13 mouse cellular contexts compared by ENCODE assay signal in genomic region chr7:109848867-109849733, GRCm38 (mm10). TPM values are rescaled to one million over a fixed set of nuclear protein-coding genes. Genes with fewer than 3 reads are reported as not detected.
DNase-seq lines count a peak whose midpoint lies in the region; ATAC-seq lines count a peak whose summit lies in the region.
"Had no signal": no experiment of that assay in that cellular context is flagged by ENCODE, and none has a peak within 500 bp of the region (broad histone marks: within the 10 kb centered on the region; RNA-seq: fewer than 3 reads in every experiment).

No protein-coding gene starts in this region.

- H3K36me3 ChIP-seq in heart, embryonic 16.5 days (ENCODE audit: control insufficient read depth, insufficient read depth) = 0 out of 2 replicates have a peak, but pooled peaks cover 3% of the 10 kb centered on the region
- H3K36me3 ChIP-seq in forebrain, embryonic 12.5 days (replicated peaks) = no peaks in the 10 kb centered on the region
- H3K36me3 ChIP-seq in hindbrain, embryonic 12.5 days = no peaks in the 10 kb centered on the region
- H3K36me3 ChIP-seq in midbrain, embryonic 15.5 days (replicated peaks) = no peaks in the 10 kb centered on the region
- H3K36me3 ChIP-seq: limb, embryonic 12.5 days had no signal

- no peak overlapping the region for H3K4me3 ChIP-seq in heart, embryonic 16.5 days (ENCODE audit: low read length)
- H3K4me3 ChIP-seq in forebrain, embryonic 12.5 days (replicated peaks) = no peak overlapping the region
- H3K4me3 ChIP-seq in hindbrain, embryonic 12.5 days = no peak overlapping the region
- H3K4me3 ChIP-seq in midbrain, embryonic 15.5 days = no peak overlapping the region
- H3K4me3 ChIP-seq: limb, embryonic 12.5 days had no signal

- H3K27ac ChIP-seq in heart, embryonic 16.5 days (ENCODE audit: low read length) = peak overlapping the region; percentile 5
- no peak overlapping the region for H3K27ac ChIP-seq in forebrain, embryonic 12.5 days
- H3K27ac ChIP-seq in hindbrain, embryonic 12.5 days = 0 out of 2 replicates have a peak overlapping the region, but pooled peaks have one; percentile 14
- H3K27ac ChIP-seq in midbrain, embryonic 15.5 days = no peak overlapping the region
- H3K27ac ChIP-seq: kidney, postnatal 0 days; limb, embryonic 12.5 days had no signal

- peak overlapping the region; percentile 5; the same call in 1 of the 2 replicates for H3K4me2 ChIP-seq in heart, embryonic 16.5 days (ENCODE audit: low read depth, low read length)
- H3K4me2 ChIP-seq in forebrain, embryonic 12.5 days = no peak overlapping the region; the same call in 1 of the 2 replicates
- no peak overlapping the region for H3K4me2 ChIP-seq in hindbrain, embryonic 12.5 days (replicated peaks)
- H3K4me2 ChIP-seq in midbrain, embryonic 15.5 days = no peak overlapping the region
- H3K4me2 ChIP-seq: limb, embryonic 12.5 days had no signal

- H3K27me3 ChIP-seq in heart, embryonic 16.5 days (ENCODE audit: control insufficient read depth, insufficient read depth, low read length) = no peaks in the 10 kb centered on the region
- H3K27me3 ChIP-seq in forebrain, embryonic 12.5 days = peaks cover 25% of the 10 kb centered on the region
- no peaks in the 10 kb centered on the region for H3K27me3 ChIP-seq in hindbrain, embryonic 12.5 days
- H3K27me3 ChIP-seq in midbrain, embryonic 15.5 days (replicated peaks) = no peaks in the 10 kb centered on the region

- ATAC-seq in heart, embryonic 16.5 days (replicated peaks; ENCODE audit: extremely low read depth, insufficient read depth, low FRiP score) = peak; percentile 69
- peak; percentile 41; the same call in 1 of the 2 replicates for ATAC-seq in forebrain, embryonic 12.5 days (ENCODE audit: low FRiP score)
- peak; percentile 80 for ATAC-seq in hindbrain, embryonic 12.5 days (ENCODE audit: low FRiP score)
- peak; percentile 78 for ATAC-seq in midbrain, embryonic 15.5 days (replicated peaks)
- ATAC-seq: inflammation-experienced regulatory T-cells, adult 6 months had no signal

- H3K9ac ChIP-seq in heart, embryonic 16.5 days (ENCODE audit: low read length) = peak overlapping the region; percentile 17
- H3K9ac ChIP-seq in forebrain, embryonic 12.5 days = no peak overlapping the region
- H3K9ac ChIP-seq in hindbrain, embryonic 12.5 days = no peak overlapping the region
- no peak overlapping the region for H3K9ac ChIP-seq in midbrain, embryonic 15.5 days
- H3K9ac ChIP-seq: limb, embryonic 12.5 days had no signal

- intact Hi-C loops in heart, postnatal 36 days (cut with DNase I) = no loop called here

- H3K4me1 ChIP-seq in heart, embryonic 16.5 days (ENCODE audit: control insufficient read depth, insufficient read depth, low read length) = peaks cover 29% of the 10 kb centered on the region
- H3K4me1 ChIP-seq in forebrain, embryonic 12.5 days = peaks cover 24% of the 10 kb centered on the region
- H3K4me1 ChIP-seq in hindbrain, embryonic 12.5 days = peaks cover 24% of the 10 kb centered on the region
- peaks cover 17% of the 10 kb centered on the region for H3K4me1 ChIP-seq in midbrain, embryonic 15.5 days

- no peaks in the 10 kb centered on the region for H3K9me3 ChIP-seq in heart, embryonic 16.5 days (replicated peaks; ENCODE audit: control insufficient read depth, low read length)
- no peaks in the 10 kb centered on the region for H3K9me3 ChIP-seq in forebrain, embryonic 12.5 days
- H3K9me3 ChIP-seq in hindbrain, embryonic 12.5 days (replicated peaks) = no peaks in the 10 kb centered on the region
- no peaks in the 10 kb centered on the region for H3K9me3 ChIP-seq in midbrain, embryonic 15.5 days
- H3K9me3 ChIP-seq: limb, embryonic 12.5 days had no signal

- DNase-seq in heart, postnatal 36 days = no peak
- no peak for DNase-seq in cerebellum, adult 9-10 months
- DNase-seq in layer of hippocampus, adult 8-10 months (ENCODE audit: low spot score in 2 of 2) = no peak
- DNase-seq: adrenal gland, adult 2 months; cerebellum, postnatal 25 days; gastrocnemius, postnatal 10 days had no signal

- WGBS in heart, embryonic 16.5 days = 32% methylated on average over 11 of the region's 11 CpGs
- 30% methylated on average over 11 of the region's 11 CpGs for WGBS in forebrain, embryonic 12.5 days
- 30% methylated on average over 11 of the region's 11 CpGs for WGBS in hindbrain, embryonic 12.5 days
- WGBS in midbrain, embryonic 15.5 days = 25% methylated on average over 11 of the region's 11 CpGs

RNA-seq across cellular contexts. Expression of gene Scube2, which starts 16.4 kb away (rescaled TPM):
- 8.9 and 9.9 TPM in 2 replicates for polyA plus RNA-seq in heart, embryonic 16.5 days (2015; fragmentation: Nextera tagmentation; extraction: Ambion mirVana)
- 10 to 100 TPM; 19.3 to 21.1 TPM for total RNA-seq in heart, postnatal 36 days (2021)
- polyA plus RNA-seq in forebrain, embryonic 12.5 days (2016; fragmentation: Nextera tagmentation; extraction: Ambion mirVana) = 1.5 and 1.8 TPM in 2 replicates
- 2.4 and 3.6 TPM in 2 replicates for polyA plus RNA-seq in hindbrain, embryonic 12.5 days (2016; fragmentation: Nextera tagmentation; extraction: Ambion mirVana)
- polyA plus RNA-seq in midbrain, embryonic 15.5 days (2015; fragmentation: Nextera tagmentation; extraction: Ambion mirVana) = 1.7 and 2.2 TPM in 2 replicates
- 1 to 10 TPM; 1.3 to 1.7 (median 1.7) TPM for total RNA-seq in layer of hippocampus, adult 8-10 months (2022)
- polyA plus RNA-seq: inflammation-experienced regulatory T-cells, adult 6 months had no signal

Comparison
In these comparisons a context has a peak if more than half of its experiments do, and no peak if none do; other contexts are left out.
1. H3K27ac ChIP-seq: peak in heart, embryonic 16.5 days (single experiment) and hindbrain, embryonic 12.5 days (single experiment); none in forebrain, embryonic 12.5 days (single experiment) and midbrain, embryonic 15.5 days (single experiment).
2. Peak in every context shown above with its lines, with median percentiles within 50 percentile points of each other: ATAC-seq.